Mouse (Mus musculus): Measurements from ENCODE around the gene Gnl2.

The Gnl2 gene

DNA sequence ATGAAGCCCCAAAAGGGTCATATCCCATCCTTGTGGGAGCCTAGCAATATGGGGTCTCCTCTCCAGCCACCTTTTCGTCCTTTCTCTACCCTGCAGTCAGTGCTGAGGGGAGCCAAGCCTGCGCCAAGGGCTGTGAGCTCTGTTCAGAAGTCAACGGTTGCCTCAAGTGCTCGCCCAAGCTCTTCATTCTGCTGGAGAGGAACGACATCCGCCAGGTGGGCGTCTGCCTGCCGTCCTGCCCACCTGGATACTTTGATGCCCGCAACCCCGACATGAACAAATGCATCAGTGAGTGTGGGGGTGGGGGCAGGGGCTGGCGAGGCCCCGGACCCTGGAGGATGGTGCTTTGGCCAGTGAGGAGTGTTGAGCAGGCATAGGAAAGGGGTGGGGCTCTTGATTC is 11.5 kb upstream of the Gnl2 start:
- DNase-seq = no peak

DNA sequence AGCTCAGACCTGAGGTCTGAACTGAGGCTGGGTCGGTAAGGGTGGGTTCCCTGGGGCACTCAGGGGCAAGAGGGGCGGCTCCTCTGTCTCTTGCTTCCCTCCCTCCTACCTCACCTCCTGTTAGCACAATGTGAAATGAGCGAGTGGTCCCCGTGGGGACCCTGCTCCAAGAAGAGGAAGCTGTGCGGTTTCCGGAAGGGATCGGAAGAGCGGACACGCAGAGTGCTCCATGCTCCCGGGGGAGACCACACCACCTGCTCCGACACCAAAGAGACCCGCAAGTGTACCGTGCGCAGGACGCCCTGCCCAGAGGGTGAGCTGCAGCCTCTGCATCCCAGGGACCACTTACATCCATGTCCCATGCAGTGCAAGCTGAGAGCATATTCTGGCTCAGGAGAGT is 8.9 kb upstream of the Gnl2 start:
- no peak for DNase-seq

DNA sequence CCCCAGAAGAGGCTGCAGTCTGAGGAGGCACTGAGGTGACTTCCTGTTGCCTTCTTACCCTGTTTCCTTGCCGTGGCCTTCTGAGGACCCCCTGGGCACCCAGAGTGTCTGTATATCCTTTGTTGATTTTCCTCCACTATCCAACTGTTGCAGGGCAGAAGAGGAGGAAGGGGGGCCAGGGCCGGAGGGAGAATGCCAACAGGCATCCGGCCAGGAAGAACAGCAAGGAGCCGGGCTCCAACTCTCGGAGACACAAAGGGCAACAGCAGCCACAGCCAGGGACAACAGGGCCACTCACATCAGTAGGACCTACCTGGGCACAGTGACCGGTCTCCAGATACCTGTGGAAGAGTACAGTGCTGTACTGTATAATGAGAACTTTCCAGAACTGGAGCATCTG is 8.2 kb upstream of the Gnl2 start:
- DNase-seq = no peak

DNA sequence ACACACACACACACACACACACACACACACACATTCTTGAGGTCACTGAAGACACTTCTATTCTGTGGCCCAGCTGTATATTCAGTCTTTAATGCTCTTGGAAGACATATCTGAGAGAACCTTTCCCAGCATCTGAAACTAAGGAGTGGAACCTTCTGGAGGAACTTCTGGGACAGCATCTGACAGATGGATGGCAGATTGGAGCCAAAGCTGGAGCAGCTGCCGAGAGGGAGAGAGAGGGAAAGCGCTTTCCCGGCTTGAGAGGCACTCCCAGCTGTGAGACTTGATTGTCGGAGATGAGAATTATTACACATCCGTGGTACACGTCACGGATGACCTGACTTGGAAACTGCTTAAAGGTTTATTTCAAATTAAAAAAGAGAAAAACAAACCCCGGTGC is 7.7 kb upstream of the Gnl2 start:
- no peak for DNase-seq

DNA sequence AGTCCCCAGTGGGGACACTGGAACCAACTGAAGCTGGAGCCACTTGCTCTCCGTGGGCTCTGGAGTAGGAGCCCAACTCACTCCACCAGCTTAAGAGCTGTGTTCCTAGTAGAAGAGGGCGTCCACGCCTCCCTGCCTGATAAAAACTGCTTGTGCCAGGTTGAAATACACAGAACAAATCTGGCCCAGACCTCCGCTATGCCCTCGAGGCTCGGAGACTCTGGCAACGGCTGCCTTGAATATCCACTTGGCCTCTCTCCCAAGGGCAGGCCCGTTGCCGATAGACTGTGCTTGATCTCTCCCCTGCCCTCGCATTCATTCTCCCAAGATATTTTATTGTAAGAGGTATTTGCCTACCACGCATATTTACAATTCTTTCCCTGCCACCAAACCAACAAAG is 1.0 kb downstream of the Gnl2 start:
- DNase-seq = no peak

DNA sequence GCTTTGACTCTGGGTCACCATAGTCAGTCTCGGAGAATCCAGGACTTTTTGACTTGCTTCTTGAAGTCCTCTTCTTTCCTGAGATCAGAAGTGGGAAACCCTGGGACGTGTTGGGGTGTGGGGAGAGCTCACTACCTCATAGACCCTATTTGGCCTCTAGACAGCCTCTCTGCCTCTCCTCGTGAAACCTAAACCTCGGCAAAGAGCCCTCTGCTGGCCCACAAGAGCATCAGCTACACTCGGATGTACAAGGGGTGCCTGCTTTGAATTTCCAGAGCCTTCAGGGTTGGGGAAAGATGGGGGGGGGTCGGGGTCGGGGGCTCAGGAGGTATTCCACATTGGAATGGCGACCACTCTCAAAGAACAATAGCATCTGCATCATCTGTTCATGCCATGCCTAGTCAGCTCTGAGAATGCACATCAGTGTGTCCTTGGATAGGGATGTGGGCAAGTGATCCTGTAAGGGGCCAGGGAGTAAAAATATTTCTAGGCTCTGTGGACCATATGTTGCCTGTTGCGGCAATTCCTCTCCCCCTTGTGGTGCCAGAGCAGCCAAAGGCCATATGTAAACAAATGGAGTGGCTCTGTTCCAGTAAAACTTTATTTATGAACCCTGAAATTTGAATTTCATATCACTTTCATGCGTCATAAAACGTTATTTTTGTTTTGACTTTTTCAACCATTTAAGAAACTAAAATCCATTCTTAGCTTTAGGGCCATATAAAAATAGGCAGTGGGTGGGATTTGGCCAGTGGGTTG is 4.6 kb downstream of the Gnl2 start:
- DNase-seq = no peak

DNA sequence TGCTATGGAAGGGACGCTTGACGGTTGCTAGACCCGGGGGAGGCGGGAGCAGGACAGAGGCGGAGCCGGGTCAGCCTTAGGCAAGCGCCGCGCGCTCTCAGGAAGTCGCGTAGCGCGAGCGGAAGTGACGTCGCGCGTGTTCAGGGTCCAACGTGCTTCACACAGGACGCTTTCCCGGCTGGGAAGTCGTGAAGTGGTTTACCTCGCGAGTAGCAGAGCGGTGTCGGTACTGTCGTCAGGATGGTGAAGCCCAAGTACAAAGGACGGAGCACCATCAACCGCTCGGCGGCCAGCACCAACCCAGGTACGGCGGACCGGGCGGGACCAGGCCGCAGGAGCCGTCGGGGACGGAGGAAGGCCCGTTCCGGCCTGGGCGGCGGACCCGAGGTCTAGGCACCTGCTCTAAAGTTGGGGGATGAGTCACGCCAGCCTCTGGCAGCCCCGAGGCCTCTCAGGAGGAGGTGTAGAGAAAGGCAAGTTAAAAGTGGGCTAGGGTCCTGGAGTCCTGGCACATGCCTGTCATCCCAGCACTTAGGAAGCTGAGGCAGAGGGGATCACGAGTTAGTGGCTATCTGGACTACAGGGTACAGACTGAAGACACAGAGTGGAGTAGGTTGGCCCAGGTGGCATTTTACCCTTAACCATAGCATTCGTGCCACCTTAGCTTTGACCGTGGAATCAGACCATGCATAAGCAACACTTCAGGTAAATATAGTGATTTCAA is 13.7 kb downstream of the Gnl2 start:
- DNase-seq = peak; percentile 90

DNA sequence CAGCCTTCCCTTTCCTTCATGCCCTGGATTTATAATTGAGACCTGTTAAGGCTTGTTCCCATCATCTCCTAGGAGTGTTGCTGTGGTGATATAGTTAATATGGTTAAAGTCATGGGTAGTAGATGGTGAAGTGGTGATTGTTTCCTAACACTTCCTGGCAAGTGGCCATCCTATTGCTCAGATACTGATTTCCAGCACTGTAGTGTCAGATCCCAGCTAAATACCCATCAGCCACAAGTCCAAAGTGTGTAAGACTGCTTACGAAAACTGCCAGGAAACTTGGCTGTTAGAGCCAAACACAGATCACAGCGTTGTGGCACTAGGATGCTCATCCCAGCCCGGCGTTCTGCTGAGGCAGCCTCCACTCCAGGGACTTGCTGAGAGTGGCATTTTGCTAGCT is 18.0 kb downstream of the Gnl2 start:
- no peak for DNase-seq

DNA sequence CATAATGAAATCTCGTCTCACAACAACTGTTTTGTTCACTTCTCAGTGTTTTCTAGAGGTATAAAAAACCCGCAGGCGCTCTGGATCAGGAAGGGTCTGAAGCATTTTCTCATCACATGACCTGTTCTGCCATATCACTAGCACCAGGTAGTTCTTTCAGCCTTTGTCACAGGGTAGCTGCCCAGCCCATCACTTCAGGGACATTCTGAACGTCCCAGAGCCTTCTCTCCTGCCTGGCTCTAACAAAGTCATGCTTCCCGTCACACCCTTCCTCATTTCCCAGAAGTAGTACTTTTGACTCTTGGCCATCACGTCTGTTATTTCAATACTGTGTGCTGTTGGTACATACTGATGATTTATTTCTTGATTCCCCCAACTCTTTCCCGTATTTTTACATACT is 28.1 kb downstream of the Gnl2 start:
- DNase-seq = no peak

DNA sequence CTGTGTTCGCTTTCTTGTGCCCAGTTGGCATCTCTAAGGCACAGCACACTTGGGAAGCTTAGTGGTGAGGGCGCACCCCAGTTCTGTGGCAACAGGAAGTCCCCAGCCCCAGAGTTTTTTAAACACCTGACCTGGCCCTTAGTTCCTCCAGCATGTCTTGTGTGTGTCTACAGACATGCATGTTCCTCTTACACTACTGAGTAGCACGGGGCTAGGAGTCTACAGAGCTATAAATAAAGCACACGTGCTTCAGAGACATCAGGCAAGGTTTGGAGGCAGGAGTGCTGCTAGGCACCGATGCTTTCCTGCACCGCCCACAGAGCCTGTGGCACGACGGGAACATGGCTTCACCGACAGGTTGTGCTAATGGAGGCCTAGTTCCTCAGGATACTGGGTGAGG is 39.0 kb downstream of the Gnl2 start:
- no peak for DNase-seq

DNA sequence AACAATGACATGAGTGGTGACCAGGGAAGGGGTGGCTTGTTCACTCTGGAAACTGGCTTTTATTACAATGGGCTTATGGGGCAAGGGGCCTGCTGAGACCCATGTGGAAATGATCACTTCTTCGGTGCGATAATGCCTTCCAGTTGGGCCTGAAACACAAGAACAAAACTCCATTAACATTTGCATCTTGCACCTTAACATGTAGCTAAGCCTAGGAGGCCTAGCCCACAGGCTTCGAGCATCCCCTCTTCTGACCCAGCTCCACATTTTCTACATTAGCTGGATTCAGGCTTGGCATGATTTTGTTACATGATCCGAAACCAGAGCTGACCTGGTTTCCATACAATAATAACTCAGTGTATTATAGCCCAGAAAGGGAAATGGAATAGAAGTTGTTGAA is 40.1 kb downstream of the Gnl2 start:
- no peak for DNase-seq

DNA sequence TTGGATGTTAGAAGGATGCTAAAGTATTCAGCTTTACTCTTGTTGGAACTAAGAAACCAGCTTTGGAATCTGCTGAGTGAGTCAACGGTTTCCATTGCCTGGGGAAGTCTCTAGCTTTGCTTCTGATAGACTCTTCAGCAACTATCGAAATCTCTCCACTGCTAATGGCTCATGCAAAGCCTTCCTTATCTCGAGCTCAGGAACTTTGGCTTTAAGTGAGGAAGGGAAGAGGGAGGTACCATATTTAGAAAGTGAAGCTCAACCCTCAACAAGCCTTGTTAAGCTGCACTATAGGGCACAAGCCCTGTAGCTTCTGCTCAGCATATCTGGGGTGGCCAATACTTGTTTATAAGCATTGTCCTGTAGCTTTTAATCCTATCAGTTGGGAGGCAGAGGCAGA is 40.9 kb downstream of the Gnl2 start:
- DNase-seq = no peak

DNA sequence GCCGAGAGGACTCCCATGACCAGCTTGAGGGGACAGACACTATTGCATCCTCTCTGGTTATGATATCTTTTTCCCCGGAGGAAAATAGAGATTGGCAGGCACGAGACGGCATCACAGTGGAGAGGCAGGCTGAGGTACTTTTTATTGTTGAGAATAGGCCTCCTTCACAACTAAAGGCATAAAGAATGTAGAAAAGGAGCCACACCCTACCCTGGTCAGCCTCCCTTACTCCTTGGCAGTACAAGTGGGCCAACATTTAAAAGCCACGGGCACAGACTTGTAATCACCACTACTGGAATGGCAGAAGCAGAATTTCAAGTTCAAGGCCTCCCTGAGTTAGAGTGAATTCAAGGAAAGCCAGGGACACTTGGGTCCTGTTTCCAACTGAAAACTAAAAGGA is 41.6 kb downstream of the Gnl2 start:
- no peak for DNase-seq

DNA sequence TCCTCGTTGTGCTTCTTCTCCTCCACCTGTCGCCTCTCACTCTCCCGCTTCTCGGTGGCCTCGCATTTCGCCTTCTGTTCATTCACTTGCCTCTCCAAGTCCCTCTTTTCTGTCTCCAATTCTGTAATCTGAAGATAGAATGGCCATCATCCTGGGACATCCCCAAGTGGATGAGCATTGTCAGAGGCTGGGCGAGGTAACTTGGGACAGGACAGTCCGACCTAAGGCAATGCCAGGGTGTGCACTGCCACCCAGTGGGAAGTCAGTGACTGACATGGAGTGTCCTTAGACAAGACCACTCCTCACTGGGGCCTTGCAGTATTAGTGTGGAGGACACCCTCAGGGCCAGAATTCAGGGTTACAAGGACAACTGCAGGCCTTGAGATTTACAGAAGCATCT is 42.6 kb downstream of the Gnl2 start:
- DNase-seq = no peak

DNA sequence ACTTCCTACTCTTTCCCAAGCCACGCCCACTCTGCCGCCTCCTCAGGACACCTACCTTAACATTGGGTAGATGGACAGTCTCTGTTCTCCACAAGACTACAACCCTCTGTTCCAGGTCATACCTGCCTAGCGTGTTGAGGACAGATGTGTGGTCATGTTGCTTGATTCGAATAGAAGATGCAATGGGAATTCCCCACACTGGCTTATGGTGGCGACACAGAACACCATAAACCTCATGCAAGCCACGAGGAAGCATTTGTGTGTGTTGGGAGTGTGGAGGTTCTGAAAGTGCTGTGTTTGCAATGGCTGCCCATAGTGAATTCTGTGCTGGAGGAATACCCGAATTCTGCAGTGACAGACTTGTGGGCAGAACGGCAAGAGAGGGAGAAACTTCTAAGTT is 47.4 kb downstream of the Gnl2 start:
- no peak for DNase-seq

DNA sequence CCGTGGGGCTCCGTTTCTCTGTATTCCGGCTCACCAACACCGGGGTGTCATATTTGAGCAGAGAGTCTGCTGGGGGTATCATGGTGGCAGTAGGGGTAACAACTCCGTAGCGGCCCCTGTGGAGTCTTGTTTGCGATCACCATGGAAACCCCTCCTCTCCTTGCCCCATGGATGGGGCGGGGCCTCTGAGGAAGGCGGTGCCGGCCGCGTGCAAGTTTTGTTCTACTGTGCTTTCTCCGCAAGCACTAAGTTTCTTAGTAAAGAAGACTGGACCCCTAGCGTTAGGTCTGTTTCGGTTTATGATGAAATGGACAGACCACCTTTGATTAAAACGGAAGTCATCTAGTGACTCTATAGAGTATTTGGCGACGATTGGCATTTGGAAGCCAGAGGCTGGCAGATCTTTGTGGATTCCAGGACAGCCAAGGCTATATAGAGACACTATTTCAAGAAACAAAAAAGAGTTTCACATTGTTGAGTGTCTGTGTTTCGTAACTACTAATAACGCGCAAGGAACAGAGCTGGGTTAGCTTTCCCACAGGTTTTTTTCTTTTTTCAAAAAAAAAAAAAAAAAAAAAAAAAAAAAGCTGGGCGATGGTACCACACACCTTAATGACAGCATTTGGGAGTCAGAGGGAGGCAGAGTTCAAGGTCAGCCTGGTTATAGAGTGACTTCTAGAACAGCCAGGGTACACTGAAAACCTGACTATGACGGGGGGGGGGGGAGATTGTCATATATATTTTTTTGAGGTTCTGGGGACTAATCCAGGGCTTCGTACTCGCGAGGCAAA is 49.3 kb downstream of the Gnl2 start, which contains the start of gene Dnali1:
TSS of gene Dnali1 (minus strand) at position 187 of the 791 bp plus-strand sequence.
- peak; percentile 51 for DNase-seq

DNA sequence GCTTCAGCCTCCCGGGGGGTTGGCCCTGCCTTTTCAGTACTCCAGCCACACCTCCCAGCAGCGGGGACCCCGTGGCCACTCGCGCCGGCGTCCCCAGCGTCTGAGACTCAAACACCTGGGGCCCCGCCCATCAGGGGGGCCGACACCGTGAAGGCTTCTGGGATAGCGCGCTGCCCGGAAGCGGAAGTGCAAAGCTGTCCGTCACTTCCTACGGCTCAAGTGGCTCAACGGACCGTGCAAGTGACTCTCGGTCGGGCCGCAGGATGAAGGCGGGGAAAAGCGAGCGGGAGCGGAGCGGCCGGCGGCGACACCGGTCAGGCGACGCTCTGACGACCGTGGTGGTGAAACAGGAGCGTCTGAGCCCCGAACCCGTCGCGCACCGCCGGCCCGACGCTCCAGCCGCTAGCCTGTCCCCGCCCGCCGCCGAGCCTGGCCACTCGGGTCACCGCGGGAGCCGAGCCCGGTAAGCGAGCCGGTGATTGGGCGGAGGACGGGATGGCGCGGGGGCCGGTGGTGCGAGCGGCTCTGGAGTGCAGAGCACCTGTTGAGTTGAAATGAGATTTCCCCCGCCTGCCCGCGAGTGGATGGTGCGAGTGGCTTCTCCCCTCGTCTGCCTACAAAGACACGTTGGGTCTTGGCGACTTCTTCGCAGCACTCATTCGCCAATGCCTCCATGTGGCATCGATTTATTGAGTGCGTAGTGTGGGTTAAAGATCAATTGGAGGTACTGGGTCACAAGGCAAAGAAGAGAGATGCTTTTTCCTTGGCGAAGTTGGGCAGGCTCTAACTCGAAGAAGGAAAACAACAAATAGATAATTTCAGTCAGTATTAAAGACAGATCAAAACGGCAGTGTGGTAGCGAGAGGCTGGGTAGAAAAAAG is 50.3 kb downstream of the Gnl2 start, which contains the start of gene Snip1:
TSS of gene Snip1 (plus strand) at position 183 of the 881 bp plus-strand sequence.
- peak; percentile 93 for DNase-seq

DNA sequence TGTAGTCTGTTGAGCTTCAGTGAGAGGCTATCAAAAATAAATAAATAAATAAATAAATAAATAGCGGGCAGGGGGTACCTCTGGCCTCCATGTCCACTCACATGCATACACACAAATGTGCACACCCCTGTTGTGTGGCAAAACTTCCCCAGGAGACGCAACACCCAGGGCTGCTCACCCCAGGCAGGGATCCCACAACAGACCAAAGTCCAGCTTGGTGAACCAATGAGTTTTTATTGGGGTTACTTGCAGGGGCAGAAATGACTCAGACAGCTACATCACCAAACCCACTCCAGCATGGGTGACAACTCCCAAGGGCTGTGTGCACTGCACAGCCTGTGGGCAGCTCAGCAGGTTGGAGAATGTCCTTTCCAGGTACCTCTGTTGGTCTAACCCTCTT is 61.3 kb downstream of the Gnl2 start:
- no peak for DNase-seq

DNA sequence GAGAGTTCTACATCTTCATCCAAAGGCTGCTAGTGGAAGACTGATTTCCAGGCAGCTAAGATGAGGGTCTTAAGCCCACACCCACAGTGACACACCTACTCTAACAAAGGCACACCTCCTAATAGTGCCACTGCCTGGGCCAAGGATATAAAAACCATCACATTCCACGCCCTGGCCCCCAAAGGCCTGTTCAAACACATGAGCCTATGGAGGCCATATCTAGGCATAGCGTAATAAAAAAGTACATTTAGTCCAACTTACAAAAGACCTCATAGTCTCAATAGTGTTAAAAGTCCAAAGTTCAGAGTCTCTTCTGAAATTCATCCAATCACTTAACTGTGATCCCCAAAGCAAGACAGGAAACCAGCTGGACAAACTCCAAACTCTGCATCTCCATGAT is 62.3 kb downstream of the Gnl2 start:
- no peak for DNase-seq

DNA sequence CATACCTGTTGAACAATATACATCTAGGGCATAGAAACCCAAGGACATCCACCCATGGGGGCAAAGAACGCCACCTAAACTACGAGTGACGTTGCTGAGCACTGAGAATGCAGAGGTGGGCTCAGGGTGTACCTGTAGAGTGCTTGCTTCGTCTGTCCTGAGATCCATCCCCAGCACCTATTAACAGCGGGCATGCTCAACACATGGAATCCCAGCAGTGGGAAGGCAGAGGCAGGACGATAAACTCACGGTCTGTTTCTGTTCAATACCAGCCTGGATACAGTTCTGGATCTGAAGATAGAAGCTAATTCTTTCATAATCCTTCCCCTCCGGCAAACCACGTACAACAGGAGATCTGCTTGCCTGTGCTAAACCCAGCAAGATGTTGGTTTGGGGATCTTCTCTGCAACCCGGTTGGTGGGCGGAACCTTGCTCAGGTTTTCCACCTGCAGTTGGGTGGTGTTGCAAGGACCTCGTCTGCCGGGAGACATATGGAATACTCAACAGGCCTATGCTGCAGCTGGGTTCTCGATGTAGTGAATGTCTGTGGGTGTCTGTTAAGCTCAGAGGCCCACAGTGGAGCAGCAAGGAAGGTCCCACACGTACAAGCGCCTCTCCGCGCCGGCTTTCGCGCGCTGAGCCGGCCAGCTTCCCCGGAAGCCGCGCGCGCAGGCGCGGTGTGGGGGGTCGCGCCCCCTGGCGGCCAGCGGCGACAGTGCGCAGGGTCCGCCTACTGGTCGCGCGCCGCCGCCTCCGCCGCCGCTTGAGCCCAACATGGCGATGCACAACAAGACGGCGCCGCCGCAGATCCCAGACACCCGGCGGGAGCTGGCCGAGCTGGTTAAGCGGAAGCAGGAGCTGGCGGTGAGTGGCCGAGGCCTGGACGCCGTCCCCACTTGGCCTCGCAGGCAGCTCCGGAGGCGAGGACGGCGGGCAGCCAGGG is 68.3 kb downstream of the Gnl2 start, which contains the start of gene Meaf6:
TSS of gene Meaf6 (plus strand) at position 732 of the 943 bp plus-strand sequence.
- peak; percentile 91 for DNase-seq

DNA sequence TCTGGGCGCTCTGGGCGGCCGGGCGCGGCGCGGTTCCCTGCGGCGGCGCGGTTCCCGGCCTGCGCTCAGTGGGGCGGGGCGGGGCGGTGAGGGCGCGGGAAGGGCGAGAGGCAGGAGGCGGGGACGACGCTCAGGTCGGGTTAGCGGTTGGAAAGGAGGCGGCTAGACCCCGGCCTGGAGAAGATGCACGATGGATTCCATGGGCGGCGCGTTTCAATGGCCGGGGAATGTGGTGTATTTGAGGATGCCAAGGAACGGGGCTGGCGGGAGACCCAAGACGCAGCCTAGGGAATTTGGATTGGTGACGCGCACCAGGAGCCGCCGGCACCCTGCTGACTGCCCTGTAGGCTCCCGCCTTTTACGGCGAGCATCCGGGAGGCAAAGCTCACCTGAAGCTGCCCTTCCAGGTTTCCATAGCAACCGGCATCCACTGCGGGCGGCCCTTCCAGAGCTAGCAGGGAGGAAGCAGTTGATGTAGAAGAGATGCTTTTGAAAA is 69.0 kb downstream of the Gnl2 start:
- DNase-seq = peak; percentile 80

All from cerebellum, adult 11-12 months (tissue).